Mouse (Mus musculus) midbrain, postnatal 0 days (tissue): ENCODE measurements around the gene Atg2a. TPM values are rescaled to one million over a fixed set of nuclear protein-coding genes. Genes with fewer than 3 reads are reported as not detected.

Experiments used
- ATAC-seq: fragments of 200-750 bp; cut with Nextera tagmentation; 2 replicates; pipeline ENCODE4 v1.8.0; 2017; ENCODE audit warnings: moderate number of reproducible peaks, mild to moderate bottlenecking, moderate TSS enrichment, moderate library complexity; ENCODE audit not compliant: low FRiP score
- DNase-seq: peaks from one replicate; pipeline ENCODE4 v3.0.0-alpha.2; 2015; ENCODE audit warnings: low spot score
- H3K27ac ChIP-seq: fragments of 300-500 bp; sonication (generic); 2 replicates; pipeline ENCODE4 v1.5.1; 2014; ENCODE audit warnings: low read depth, mild to moderate bottlenecking, low read length, mixed read lengths
- H3K27me3 ChIP-seq: fragments of 300-500 bp; sonication (generic); 2 replicates; pipeline ENCODE4 v1.6.1; 2014; ENCODE audit warnings: low read length, control low read depth, mixed read lengths; ENCODE audit not compliant: insufficient read depth
- H3K36me3 ChIP-seq: fragments of 300-500 bp; sonication (generic); 2 replicates; pipeline ENCODE4 v1.6.1; 2014; ENCODE audit warnings: low read length, control low read depth, mixed read lengths; ENCODE audit not compliant: insufficient read depth
- H3K4me1 ChIP-seq: fragments of 300-500 bp; sonication (generic); 2 replicates; pipeline ENCODE4 v1.6.1; 2014; ENCODE audit warnings: mild to moderate bottlenecking, control low read depth, antibody characterized with exemption, low read length, mixed read lengths; ENCODE audit not compliant: insufficient read depth
- H3K4me2 ChIP-seq: fragments of 300-500 bp; sonication (generic); 2 replicates; pipeline ENCODE4 v1.6.1; 2014; ENCODE audit warnings: low read depth, mild to moderate bottlenecking, low read length, mixed read lengths; ENCODE audit not compliant: poor library complexity, severe bottlenecking
- H3K4me3 ChIP-seq: fragments of 300-500 bp; sonication (generic); 2 replicates; pipeline ENCODE4 v1.5.1; 2014; ENCODE audit warnings: low read depth, mild to moderate bottlenecking, low read length, moderate library complexity
- H3K9ac ChIP-seq: fragments of 300-500 bp; sonication (generic); replicated peaks from 2 replicates; pipeline ENCODE4 v1.6.1; 2014; ENCODE audit warnings: mild to moderate bottlenecking, low read length, moderate library complexity, mixed read lengths; ENCODE audit not compliant: poor library complexity, severe bottlenecking
- H3K9me3 ChIP-seq: fragments of 300-500 bp; sonication (generic); 2 replicates; pipeline ENCODE4 v1.6.1; 2016; ENCODE audit warnings: low read length, control low read depth
- CTCF ChIP-seq: IDR thresholded peaks from 2 replicates; pipeline ENCODE4 v1.5.1; 2016; ENCODE audit warnings: antibody characterized with exemption, mild to moderate bottlenecking
- WGBS: fragments of 180-500 bp; shearing (Covaris S2); extraction: QIAGEN DNeasy Blood & Tissue Kit; methylation state at CpG from one replicate; pipeline ENCODE4 v1.1.7; 2014; 5-methylcytosine and 5-hydroxymethylcytosine counted together
- polyA plus RNA-seq: library from polyadenylated mRNA; unstranded; fragments of >200 nt; fragmentation: Nextera tagmentation; extraction: Ambion mirVana; gene quantifications from 2 replicates; pipeline ENCODE4 v1.2.1, GENCODE M21; 2015
- total RNA-seq: library from RNA; depleted of rRNA; stranded (reverse); fragments of >200 nt; gene quantifications from 2 replicates; pipeline ENCODE4 v1.2.3, GENCODE M21; 2014

The Atg2a gene
- total and polyA plus RNA-seq, 2 experiments from 2014 or later, result 9.7 to 38.2 TPM

GRCm38 (mm10) chr19:6235084-6236052 lies 6.1 kb upstream of the Atg2a start, which contains the start of gene Ppp2r5b:
TSS of gene Ppp2r5b (minus strand) at chr19:6235872.
- H3K9me3 ChIP-seq, result no peaks in the 10 kb centered on the region
- peak; percentile 65 for TF ChIP-seq CTCF
- 2% methylated on average over 48 of the region's 48 CpGs for WGBS

GRCm38 (mm10) chr19:6236053-6236441 lies 5.4 kb upstream of the Atg2a start:
- no peak for TF ChIP-seq CTCF
- H3K9ac ChIP-seq, result peak overlapping the region; percentile 94
- H3K4me1 ChIP-seq, result peaks cover 11% of the 10 kb centered on the region
- peaks cover 25% of the 10 kb centered on the region for H3K36me3 ChIP-seq
- WGBS, result 0% methylated on average over 9 of the region's 9 CpGs
- DNase-seq (peak; percentile 97), ATAC-seq (peak; percentile 91)
- H3K4me3 ChIP-seq, result peak overlapping the region; percentile 92
- H3K27me3 ChIP-seq, result no peaks in the 10 kb centered on the region
- no peaks in the 10 kb centered on the region for H3K9me3 ChIP-seq
- H3K4me2 ChIP-seq, result peak overlapping the region; percentile 89
- H3K27ac ChIP-seq, result peak overlapping the region; percentile 89

More at GRCm38 (mm10) chr19:6235084-6236052, 6.1 kb upstream of the Atg2a start, which contains the start of gene Ppp2r5b:
- H3K27me3 ChIP-seq, result no peaks in the 10 kb centered on the region
- peak; percentile 93 for ATAC-seq
- peak within 1 kb of the TSS; percentile 89 for H3K27ac ChIP-seq
- H3K36me3 ChIP-seq, result peaks cover 31% of the 10 kb centered on the region
- peak; percentile 95 for DNase-seq
- H3K9ac ChIP-seq, result peak within 1 kb of the TSS; percentile 94
- H3K4me3 ChIP-seq, result peak within 1 kb of the TSS; percentile 92
- peaks cover 11% of the 10 kb centered on the region for H3K4me1 ChIP-seq
- peak within 1 kb of the TSS; percentile 89 for H3K4me2 ChIP-seq

DNA sequence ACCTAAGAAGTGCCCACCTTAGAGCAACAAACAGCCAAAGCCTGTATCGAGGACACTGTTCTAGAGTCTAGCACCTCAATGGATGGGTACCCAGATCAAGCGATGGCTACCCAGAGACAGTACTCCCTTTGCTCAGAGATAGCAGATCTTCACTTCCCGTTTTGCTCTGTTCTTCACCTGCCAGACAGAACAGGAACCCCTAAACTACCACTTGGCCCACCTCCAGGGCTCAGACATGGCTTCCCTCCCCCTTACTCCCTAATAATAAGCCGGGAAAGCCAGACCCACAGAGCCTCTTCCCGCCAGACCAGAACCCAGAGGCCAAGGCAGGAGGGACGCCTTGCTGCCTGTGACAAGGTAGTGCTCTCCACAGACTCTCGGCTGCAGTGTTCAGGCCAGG lies 4.6 kb upstream of the Atg2a start:
- Histone ChIP-seq H3K27me3 (no peaks in the 10 kb centered on the region), H3K4me2 (no peak overlapping the region), H3K36me3 (peaks cover 17% of the 10 kb centered on the region), H3K9ac (no peak overlapping the region), H3K9me3 (no peaks in the 10 kb centered on the region), H3K27ac (no peak overlapping the region), H3K4me1 (peaks cover 11% of the 10 kb centered on the region), H3K4me3 (no peak overlapping the region)
- TF ChIP-seq CTCF, result no peak
- no peak for DNase-seq
- WGBS, result 79% methylated on average over 7 of the region's 7 CpGs
- no peak for ATAC-seq

- peaks cover 4% of the 10 kb centered on the region; the same call in 1 of the 2 replicates for H3K36me3 ChIP-seq
- H3K27ac ChIP-seq, result no peak overlapping the region
- DNase-seq (no peak), ATAC-seq (no peak)
- no peak overlapping the region for H3K9ac ChIP-seq
- no peaks in the 10 kb centered on the region for H3K9me3 ChIP-seq
- peaks cover 18% of the 10 kb centered on the region for H3K4me1 ChIP-seq
- H3K4me3 ChIP-seq, result no peak overlapping the region
- H3K27me3 ChIP-seq, result no peaks in the 10 kb centered on the region
- no peak for TF ChIP-seq CTCF
- H3K4me2 ChIP-seq, result no peak overlapping the region
Observed at GRCm38 (mm10) chr19:6238740-6239139, 2.7 kb upstream of the Atg2a start.

DNA sequence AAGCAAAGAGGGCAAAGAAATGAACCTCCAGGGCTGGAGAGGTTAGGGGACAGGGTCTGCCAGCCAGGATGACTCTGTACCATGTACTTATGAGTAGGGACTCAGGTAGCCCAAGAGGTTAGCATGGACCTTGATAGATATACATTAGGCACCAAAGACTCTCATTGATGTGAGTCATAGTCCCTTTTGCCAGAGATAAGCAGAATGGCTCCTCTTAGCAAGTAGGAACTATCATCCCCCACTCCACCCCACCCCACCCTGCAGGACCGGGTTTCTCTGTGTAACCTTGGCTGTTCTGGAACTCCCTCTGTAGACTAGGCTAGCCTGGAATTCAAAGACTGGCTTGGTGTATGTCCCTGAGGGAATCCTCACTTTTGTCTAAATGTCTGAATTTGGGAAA lies 1.3 kb upstream of the Atg2a start:
- no peak for ATAC-seq
- DNase-seq, result no peak
- peaks cover 6% of the 10 kb centered on the region for H3K4me1 ChIP-seq
- no peak for TF ChIP-seq CTCF
- H3K27me3 ChIP-seq, result no peaks in the 10 kb centered on the region
- H3K36me3 ChIP-seq, result peaks cover 15% of the 10 kb centered on the region
- H3K4me3 ChIP-seq, result no peak overlapping the region
- 70% methylated on average over 1 of the region's 1 CpGs for WGBS
- H3K9me3 ChIP-seq, result no peaks in the 10 kb centered on the region
- H3K4me2 ChIP-seq, result no peak overlapping the region
- H3K9ac ChIP-seq, result no peak overlapping the region
- no peak overlapping the region for H3K27ac ChIP-seq

DNA sequence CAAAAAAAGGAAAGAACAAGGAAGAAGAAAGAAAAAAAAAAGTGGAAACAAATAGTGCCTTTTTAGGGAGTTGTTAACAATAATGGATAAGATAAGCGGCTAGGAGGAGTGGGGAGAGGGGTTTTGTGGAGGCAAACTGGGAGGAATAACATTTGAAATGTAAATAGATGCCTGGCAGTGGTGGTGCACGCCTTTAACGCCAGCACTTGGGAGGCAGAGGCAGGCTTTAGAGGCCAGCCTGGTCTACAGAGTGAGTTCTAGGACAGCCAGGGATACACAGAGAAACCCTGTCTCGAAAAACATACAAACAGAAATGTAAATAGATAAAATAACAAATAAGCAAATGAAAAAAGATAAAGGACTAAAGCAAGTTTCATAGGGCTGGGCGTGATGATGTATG lies 743 bp upstream of the Atg2a start:
- 0 out of 2 replicates have a peak overlapping the region, but pooled peaks have one; percentile 32 for H3K27ac ChIP-seq
- no peak overlapping the region for H3K4me3 ChIP-seq
- no peaks in the 10 kb centered on the region for H3K27me3 ChIP-seq
- DNase-seq (no peak), ATAC-seq (no peak)
- no peak overlapping the region for H3K9ac ChIP-seq
- peaks cover 6% of the 10 kb centered on the region for H3K4me1 ChIP-seq
- TF ChIP-seq CTCF, result no peak
- 37% methylated on average over 5 of the region's 5 CpGs for WGBS
- H3K9me3 ChIP-seq, result no peaks in the 10 kb centered on the region
- peaks cover 18% of the 10 kb centered on the region for H3K36me3 ChIP-seq
- H3K4me2 ChIP-seq, result no peak overlapping the region
